Mouse (Mus musculus) layer of hippocampus, adult 18-20 months (tissue): ENCODE measurements around the gene Cox20. TPM values are rescaled to one million over a fixed set of nuclear protein-coding genes. Genes with fewer than 3 reads are reported as not detected.
"Not testable (repeated sequence)": the region's sequence is repeated elsewhere in the genome, so short reads cannot be mapped to it uniquely, and the experiment has no call there.

Experiments used
- DNase-seq, 2 experiments: peaks; one replicate each; pipeline ENCODE4 v3.0.0; 2022; ENCODE audit warnings: low spot score in 2 of 2
- total RNA-seq, 2 experiments: library from RNA; stranded (reverse); gene quantifications; 2 replicates each; pipeline ENCODE4 v1.2.3; 2021

Cox20 gene
- total RNA-seq, 2 experiments from 2014 or later = 37.1 to 38.9 TPM

- no peak for DNase-seq
These were observed 1.2 kb downstream of the Cox20 start for GRCm38 (mm10) chr1:178320038-178320722.

- DNase-seq = no peak
These were observed 2.0 kb downstream of the Cox20 start for GRCm38 (mm10) chr1:178320723-178321590.

- DNase-seq = no peak
These were observed 2.9 kb downstream of the Cox20 start for GRCm38 (mm10) chr1:178321730-178322357.

GRCm38 (mm10) chr1:178323235-178323634, 4.3 kb downstream of the Cox20 start:
- no peak for DNase-seq

- DNase-seq = no peak
These were observed 5.6 kb downstream of the Cox20 start for GRCm38 (mm10) chr1:178324568-178324967.

GRCm38 (mm10) chr1:178326357-178326756, 7.4 kb downstream of the Cox20 start:
- no peak for DNase-seq

- no peak for DNase-seq
These were observed 8.0 kb downstream of the Cox20 start for GRCm38 (mm10) chr1:178326950-178327349.

- DNase-seq = no peak
These were observed 10.1 kb downstream of the Cox20 start for GRCm38 (mm10) chr1:178329017-178329416.

GRCm38 (mm10) chr1:178329946-178330345, 11.0 kb downstream of the Cox20 start:
- DNase-seq = no peak

- DNase-seq = no peak
These were observed 16.9 kb downstream of the Cox20 start for GRCm38 (mm10) chr1:178335860-178336261.

GRCm38 (mm10) chr1:178336289-178336775, 17.4 kb downstream of the Cox20 start:
- DNase-seq = peak; percentile 85 to 94

- peak; percentile 49 to 72 for DNase-seq
These were observed 18.0 kb downstream of the Cox20 start for GRCm38 (mm10) chr1:178336777-178337481.

GRCm38 (mm10) chr1:178337551-178338317, 18.8 kb downstream of the Cox20 start, which contains the start of gene Hnrnpu:
Hnrnpu (minus strand) TSS chr1:178337797.
- DNase-seq = peak; percentile 93 to 97

- no peak for DNase-seq
These were observed 19.4 kb downstream of the Cox20 start for GRCm38 (mm10) chr1:178338318-178338641.

- DNase-seq = no peak
These were observed 21.3 kb downstream of the Cox20 start for GRCm38 (mm10) chr1:178340213-178340612.

GRCm38 (mm10) chr1:178341435-178341834, 22.5 kb downstream of the Cox20 start:
- no peak for DNase-seq

GRCm38 (mm10) chr1:178342063-178342462, 23.1 kb downstream of the Cox20 start:
- no peak for DNase-seq

GRCm38 (mm10) chr1:178342612-178343011, 23.7 kb downstream of the Cox20 start:
- DNase-seq = no peak

GRCm38 (mm10) chr1:178344071-178344805, 25.3 kb downstream of the Cox20 start:
- DNase-seq = not testable (repeated sequence)

- DNase-seq = no peak
These were observed 31.9 kb downstream of the Cox20 start for GRCm38 (mm10) chr1:178350792-178351191.
